Mouse (Mus musculus) liver, postnatal 0 days (tissue): ENCODE measurements around the gene Bmp4.

Source experiments
- CTCF ChIP-seq: sonication (generic); IDR thresholded peaks from 2 replicates; pipeline ENCODE4 v1.5.1; 2016; ENCODE audit warnings: antibody characterized with exemption, low read depth
- EP300 ChIP-seq: IDR thresholded peaks from 2 replicates; pipeline ENCODE4 v1.6.1; 2016; ENCODE audit warnings: antibody characterized with exemption, low read depth, mild to moderate bottlenecking

GRCm38 (mm10) chr14:46386478-46387356 is 3.8 kb downstream of the Bmp4 start:
- TF ChIP-seq CTCF (no peak), EP300 (no peak)
